Mouse (Mus musculus): ENCODE measurements at regions not wholly inside any gene's neighbourhood (a gene's known extent, or its start where the extent isn't known, plus 50 kb on each side); places are given as distances from the start of the nearest gene placed in this dataset.

- no peak overlapping the region for H3K27ac ChIP-seq
- no peaks in the 10 kb centered on the region for H3K27me3 ChIP-seq (ENCODE audit: control insufficient read depth, insufficient read depth, low read length)
- H3K36me3 ChIP-seq (replicated peaks; ENCODE audit: control insufficient read depth, insufficient read depth) = no peaks in the 10 kb centered on the region
- H3K4me2 ChIP-seq (replicated peaks) = no peak overlapping the region
- H3K4me1 ChIP-seq (replicated peaks; ENCODE audit: control insufficient read depth, insufficient read depth, low read length) = 0 out of 2 replicates have a peak, but pooled peaks cover 5% of the 10 kb centered on the region
- 5% methylated on average over 2 of the region's 2 CpGs for WGBS
- H3K4me3 ChIP-seq (replicated peaks; ENCODE audit: low read length) = no peak overlapping the region
- DNase-seq (ENCODE audit: low spot score) (no peak), ATAC-seq (ENCODE audit: low FRiP score) (no peak)
- no peak overlapping the region for H3K9ac ChIP-seq
- H3K9me3 ChIP-seq (ENCODE audit: control insufficient read depth, low read length) = no peaks in the 10 kb centered on the region
Observed at GRCm38 (mm10) chr8:60249704-60250103, 253.3 kb downstream of the Gm10283 start.

- DNase-seq (ENCODE audit: low spot score) (no peak), ATAC-seq (ENCODE audit: low FRiP score) (no peak)
- Histone ChIP-seq H3K4me3 (replicated peaks; ENCODE audit: low read length) (no peak overlapping the region), H3K4me1 (replicated peaks; ENCODE audit: control insufficient read depth, insufficient read depth, low read length) (0 out of 2 replicates have a peak, but pooled peaks cover 5% of the 10 kb centered on the region), H3K27ac (no peak overlapping the region), H3K36me3 (replicated peaks; ENCODE audit: control insufficient read depth, insufficient read depth) (no peaks in the 10 kb centered on the region), H3K27me3 (ENCODE audit: control insufficient read depth, insufficient read depth, low read length) (no peaks in the 10 kb centered on the region), H3K9me3 (ENCODE audit: control insufficient read depth, low read length) (no peaks in the 10 kb centered on the region), H3K4me2 (replicated peaks) (no peak overlapping the region), H3K9ac (no peak overlapping the region)
Observed at GRCm38 (mm10) chr8:60247601-60248000, 255.4 kb downstream of the Gm10283 start.

- no peaks in the 10 kb centered on the region for H3K27me3 ChIP-seq (ENCODE audit: control insufficient read depth, insufficient read depth, low read length)
- ATAC-seq (ENCODE audit: low FRiP score) = no peak
- no peak overlapping the region for H3K4me3 ChIP-seq (replicated peaks; ENCODE audit: low read length)
- H3K27ac ChIP-seq = no peak overlapping the region
- no peaks in the 10 kb centered on the region for H3K36me3 ChIP-seq (replicated peaks; ENCODE audit: control insufficient read depth, insufficient read depth)
- DNase-seq (ENCODE audit: low spot score) = no peak
- no peaks in the 10 kb centered on the region for H3K4me1 ChIP-seq (replicated peaks; ENCODE audit: control insufficient read depth, insufficient read depth, low read length)
- no peak overlapping the region for H3K9ac ChIP-seq
- no peaks in the 10 kb centered on the region for H3K9me3 ChIP-seq (ENCODE audit: control insufficient read depth, low read length)
- H3K4me2 ChIP-seq (replicated peaks) = no peak overlapping the region
Observed at GRCm38 (mm10) chr8:60241366-60241765, 261.6 kb downstream of the Gm10283 start.

- H3K4me2 ChIP-seq (replicated peaks) = no peak overlapping the region
- H3K27me3 ChIP-seq (ENCODE audit: control insufficient read depth, insufficient read depth, low read length) = no peaks in the 10 kb centered on the region
- DNase-seq (ENCODE audit: low spot score) (no peak), ATAC-seq (ENCODE audit: low FRiP score) (no peak)
- H3K36me3 ChIP-seq (replicated peaks; ENCODE audit: control insufficient read depth, insufficient read depth) = no peaks in the 10 kb centered on the region
- H3K27ac ChIP-seq = no peak overlapping the region
- no peaks in the 10 kb centered on the region for H3K9me3 ChIP-seq (ENCODE audit: control insufficient read depth, low read length)
- no peak overlapping the region for H3K4me3 ChIP-seq (replicated peaks; ENCODE audit: low read length)
- no peak overlapping the region for H3K9ac ChIP-seq
- no peaks in the 10 kb centered on the region for H3K4me1 ChIP-seq (replicated peaks; ENCODE audit: control insufficient read depth, insufficient read depth, low read length)
- WGBS = 73% methylated on average over 2 of the region's 2 CpGs
Observed at GRCm38 (mm10) chr8:60220946-60221345, 282.1 kb downstream of the Gm10283 start.

- Histone ChIP-seq H3K27ac (no peak overlapping the region), H3K9ac (no peak overlapping the region), H3K9me3 (ENCODE audit: control insufficient read depth, low read length) (no peaks in the 10 kb centered on the region), H3K4me1 (replicated peaks; ENCODE audit: control insufficient read depth, insufficient read depth, low read length) (no peaks in the 10 kb centered on the region), H3K27me3 (ENCODE audit: control insufficient read depth, insufficient read depth, low read length) (no peaks in the 10 kb centered on the region), H3K4me2 (replicated peaks) (no peak overlapping the region), H3K36me3 (replicated peaks; ENCODE audit: control insufficient read depth, insufficient read depth) (no peaks in the 10 kb centered on the region), H3K4me3 (replicated peaks; ENCODE audit: low read length) (no peak overlapping the region)
- DNase-seq (ENCODE audit: low spot score) (no peak), ATAC-seq (ENCODE audit: low FRiP score) (no peak)
Observed at GRCm38 (mm10) chr8:60195641-60196040, 307.4 kb downstream of the Gm10283 start.

GRCm38 (mm10) chr8:60167716-60168272 is 335.2 kb downstream of the Gm10283 start:
- no peaks in the 10 kb centered on the region for H3K9me3 ChIP-seq (ENCODE audit: control insufficient read depth, low read length)
- H3K27me3 ChIP-seq (ENCODE audit: control insufficient read depth, insufficient read depth, low read length) = no peaks in the 10 kb centered on the region
- no peak overlapping the region for H3K4me2 ChIP-seq (replicated peaks)
- no peaks in the 10 kb centered on the region for H3K36me3 ChIP-seq (replicated peaks; ENCODE audit: control insufficient read depth, insufficient read depth)
- DNase-seq (ENCODE audit: low spot score) (no peak), ATAC-seq (ENCODE audit: low FRiP score) (no peak)
- no peak overlapping the region for H3K9ac ChIP-seq
- H3K4me1 ChIP-seq (replicated peaks; ENCODE audit: control insufficient read depth, insufficient read depth, low read length) = no peaks in the 10 kb centered on the region
- no peak overlapping the region for H3K27ac ChIP-seq
- no peak overlapping the region for H3K4me3 ChIP-seq (replicated peaks; ENCODE audit: low read length)
- WGBS = 33% methylated on average over 5 of the region's 5 CpGs

All from hindbrain, embryonic 14.5 days (tissue).